Mouse (Mus musculus) left cerebral cortex, adult 2 months (tissue): ENCODE results near the gene Padi2. TPM values are rescaled to one million over a fixed set of nuclear protein-coding genes. Genes with fewer than 3 reads are reported as not detected.

Experiments used
- DNase-seq, 2 experiments: peaks; one replicate each; pipeline ENCODE4 v3.0.0; 2021 to 2022; ENCODE audit warnings: low spot score in 2 of 2, mixed read lengths in 1 of 2; ENCODE audit errors: extremely low spot score in 1 of 2
- H3K27ac ChIP-seq: fragments of 200-600 bp; 2 replicates; pipeline ENCODE4 v1.8.1; 2022
- H3K4me3 ChIP-seq: fragments of 200-600 bp; 2 replicates; pipeline ENCODE4 v1.8.1; 2022
- CTCF ChIP-seq: fragments of 200-600 bp; IDR thresholded peaks from 2 replicates; pipeline ENCODE4 v1.8.1; 2022; ENCODE audit warnings: antibody characterized with exemption, mild to moderate bottlenecking, moderate library complexity
- intact Hi-C: fragments of 180-260 bp; cut with DNase I; formaldehyde crosslinking; loops from one replicate; pipeline ENCODE4 v1.15.1; 2025
- total RNA-seq, 2 experiments: library from RNA; stranded (reverse); gene quantifications; 2 replicates each; pipeline ENCODE4 v1.2.3; 2021

Gene Padi2
- total RNA-seq, 2 experiments from 2014 or later: 10.2 to 11.6 TPM

- no peak overlapping the region for H3K4me3 ChIP-seq
- no peak for DNase-seq
- no peak overlapping the region for H3K27ac ChIP-seq
- no peak for TF ChIP-seq CTCF
- intact Hi-C loops: no loop called here
These were observed 45.9 kb downstream of the Padi2 start for GRCm38 (mm10) chr4:140951861-140952641.

DNA sequence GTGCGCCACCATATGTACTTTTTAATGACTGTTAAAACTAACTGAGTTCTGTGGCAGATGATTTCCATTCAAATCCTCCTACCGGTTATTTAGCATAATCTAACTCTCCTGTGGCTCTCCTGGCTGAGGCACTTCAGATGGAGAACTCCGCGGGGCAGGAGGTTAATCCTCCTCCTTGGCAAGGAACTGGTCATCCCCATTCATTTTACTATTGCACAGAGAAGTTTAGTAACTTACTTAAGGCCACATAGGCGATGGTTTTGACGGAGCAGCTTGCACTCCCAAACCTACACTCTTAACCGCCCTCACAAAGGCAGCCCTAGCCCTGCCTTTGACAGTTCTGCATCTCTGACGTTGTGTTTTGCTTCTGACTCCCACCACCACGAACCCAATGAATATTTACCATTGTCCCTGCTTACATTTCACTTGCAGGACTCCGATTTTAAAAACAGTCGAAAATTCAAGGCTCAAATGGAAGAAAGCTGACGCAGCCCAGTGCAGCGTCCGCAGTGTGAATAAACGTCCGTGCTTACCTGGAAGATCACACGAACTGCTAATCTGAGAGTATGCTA lies 51.1 kb downstream of the Padi2 start:
- Histone ChIP-seq H3K27ac (peak overlapping the region; percentile 93), H3K4me3 (peak overlapping the region; percentile 54)
- TF ChIP-seq CTCF: no peak
- intact Hi-C loops: loop anchor here (1.0 to 2.0 kb wide), 2 partner anchors 232 to 277 kb away; no protein-coding TSS in a partner anchor
- DNase-seq: no peak

- peak overlapping the region; percentile 93 for H3K27ac ChIP-seq
- intact Hi-C loops: loop anchor here (1.0 to 2.0 kb wide), 3 partner anchors 51 to 277 kb away; partner anchors contain the start of gene Padi2
- peak overlapping the region; percentile 54 for H3K4me3 ChIP-seq
- peak; percentile 80 to 83 for DNase-seq
- TF ChIP-seq CTCF: no peak; the same call in none of the 2 replicates
These were observed 51.6 kb downstream of the Padi2 start for GRCm38 (mm10) chr4:140957725-140958124.

GRCm38 (mm10) chr4:140958319-140958718 lies 52.2 kb downstream of the Padi2 start:
- no peak for TF ChIP-seq CTCF
- Histone ChIP-seq H3K4me3 (no peak overlapping the region), H3K27ac (peak overlapping the region; percentile 93)
- intact Hi-C loops: loop anchor here (1.0 kb wide), 1 partner anchor 52 kb away; the partner anchor contains the start of gene Padi2
- no peak for DNase-seq

DNA sequence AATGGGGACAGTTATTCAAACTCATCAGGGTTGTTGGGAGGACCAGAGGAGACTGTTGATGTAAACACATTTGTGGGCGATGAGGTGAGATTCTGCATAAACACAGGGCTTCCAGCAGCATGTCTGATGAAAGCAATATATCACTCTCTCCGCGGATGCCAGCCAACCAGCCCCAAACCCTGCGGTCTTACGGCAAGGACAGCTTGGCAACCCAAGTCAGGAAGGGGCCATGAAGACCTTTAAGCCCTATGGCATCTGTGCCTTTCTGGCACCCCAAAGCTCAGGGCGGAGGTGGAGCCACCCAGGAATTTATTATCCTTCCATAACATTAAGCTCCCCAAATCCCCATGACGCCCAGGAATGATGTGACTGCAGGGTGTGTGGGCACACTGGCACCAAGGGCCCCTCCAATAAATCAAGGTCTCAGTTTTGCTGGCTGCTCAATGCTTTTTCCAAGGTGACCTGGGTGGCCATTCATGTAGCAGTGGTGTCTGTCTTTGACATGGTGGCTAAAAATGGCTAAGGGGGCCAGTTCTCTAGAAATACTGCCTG lies 53.1 kb downstream of the Padi2 start:
- Histone ChIP-seq H3K27ac (no peak overlapping the region), H3K4me3 (no peak overlapping the region)
- no peak for TF ChIP-seq CTCF
- intact Hi-C loops: no loop called here
- DNase-seq: no peak

DNA sequence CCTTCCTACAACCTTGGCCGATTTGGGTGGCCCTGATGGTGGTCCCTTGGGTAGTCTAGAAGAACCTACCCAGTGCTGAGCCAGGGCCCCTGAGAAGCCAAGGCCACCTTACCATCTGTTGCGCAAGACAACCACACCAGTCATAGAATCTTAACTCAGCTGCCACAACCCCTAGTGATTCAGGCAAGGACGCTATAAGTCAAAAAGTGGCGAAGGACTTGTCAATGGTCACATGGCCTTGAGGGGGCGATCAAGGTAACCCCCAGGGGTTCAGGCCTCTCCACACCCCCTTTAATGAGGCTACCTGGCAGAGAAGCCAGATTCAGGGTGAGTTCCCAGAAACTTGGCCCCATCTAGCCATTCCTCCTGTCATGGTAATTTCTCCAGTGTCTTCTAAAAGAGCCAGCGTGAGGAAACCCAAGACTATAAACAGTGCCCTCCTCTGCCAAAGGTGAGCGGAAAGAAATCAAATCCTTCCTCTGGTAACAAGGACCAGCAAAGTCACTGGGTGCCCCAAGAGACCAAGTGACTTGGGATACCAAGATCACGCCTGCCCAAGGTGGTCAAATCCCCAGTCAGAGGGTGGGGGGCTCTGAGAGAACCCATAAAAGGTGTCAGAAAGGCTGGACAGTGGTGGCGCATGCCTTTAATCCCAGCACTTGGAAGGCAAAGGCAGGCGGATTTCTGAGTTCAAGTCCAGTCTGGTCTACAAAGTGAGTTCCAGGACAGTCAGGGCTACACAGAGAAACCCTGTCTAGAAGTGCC lies 53.8 kb downstream of the Padi2 start:
- no peak overlapping the region for H3K27ac ChIP-seq
- intact Hi-C loops: loop anchor here (5.0 kb wide), 1 partner anchor 248 kb away; no protein-coding TSS in a partner anchor
- no peak for DNase-seq
- no peak for TF ChIP-seq CTCF
- no peak overlapping the region for H3K4me3 ChIP-seq

DNA sequence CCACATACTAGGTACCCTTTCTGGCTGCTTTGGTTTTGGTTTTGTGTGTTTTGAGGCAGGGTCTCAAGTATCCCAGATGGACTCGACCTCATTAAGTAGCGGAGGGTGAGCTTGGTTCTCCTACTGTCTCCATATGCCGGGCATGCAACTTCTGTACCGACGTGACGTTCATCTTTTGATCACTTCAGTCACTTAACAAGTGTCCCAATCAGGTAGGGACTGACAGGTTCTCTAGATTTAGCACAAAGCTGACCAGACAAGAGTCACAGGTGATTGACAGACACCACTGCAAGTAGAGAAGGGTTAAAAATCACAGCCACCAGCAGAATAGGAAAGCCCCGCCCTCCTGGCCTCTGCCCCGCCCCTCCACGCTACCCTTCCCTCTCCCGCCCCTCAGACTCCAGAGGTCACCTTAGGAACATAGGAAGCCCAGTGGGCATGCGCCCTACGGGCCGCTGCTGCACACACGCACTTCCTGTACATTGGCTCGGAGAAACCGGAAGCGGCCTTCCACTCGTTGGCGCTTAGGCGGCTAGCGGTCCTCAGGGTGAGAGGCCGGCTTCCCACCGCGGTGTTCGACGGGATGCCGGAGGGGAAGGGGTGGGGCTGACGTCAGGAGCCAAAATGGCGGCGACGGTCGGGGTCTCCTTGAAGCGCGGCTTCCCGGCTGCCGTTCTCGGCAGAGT lies 54.8 kb downstream of the Padi2 start, which contains the start of gene Sdhb:
TSS of gene Sdhb (plus strand) at position 423 of the 686 bp plus-strand sequence.
- intact Hi-C loops: loop anchor here (5.0 kb wide), 1 partner anchor 249 kb away; no protein-coding TSS in a partner anchor
- TF ChIP-seq CTCF: no peak
- DNase-seq: peak; percentile 94 to 96
- peak within 1 kb of the TSS; percentile 90 for H3K4me3 ChIP-seq
- H3K27ac ChIP-seq: peak within 1 kb of the TSS; percentile 99

DNA sequence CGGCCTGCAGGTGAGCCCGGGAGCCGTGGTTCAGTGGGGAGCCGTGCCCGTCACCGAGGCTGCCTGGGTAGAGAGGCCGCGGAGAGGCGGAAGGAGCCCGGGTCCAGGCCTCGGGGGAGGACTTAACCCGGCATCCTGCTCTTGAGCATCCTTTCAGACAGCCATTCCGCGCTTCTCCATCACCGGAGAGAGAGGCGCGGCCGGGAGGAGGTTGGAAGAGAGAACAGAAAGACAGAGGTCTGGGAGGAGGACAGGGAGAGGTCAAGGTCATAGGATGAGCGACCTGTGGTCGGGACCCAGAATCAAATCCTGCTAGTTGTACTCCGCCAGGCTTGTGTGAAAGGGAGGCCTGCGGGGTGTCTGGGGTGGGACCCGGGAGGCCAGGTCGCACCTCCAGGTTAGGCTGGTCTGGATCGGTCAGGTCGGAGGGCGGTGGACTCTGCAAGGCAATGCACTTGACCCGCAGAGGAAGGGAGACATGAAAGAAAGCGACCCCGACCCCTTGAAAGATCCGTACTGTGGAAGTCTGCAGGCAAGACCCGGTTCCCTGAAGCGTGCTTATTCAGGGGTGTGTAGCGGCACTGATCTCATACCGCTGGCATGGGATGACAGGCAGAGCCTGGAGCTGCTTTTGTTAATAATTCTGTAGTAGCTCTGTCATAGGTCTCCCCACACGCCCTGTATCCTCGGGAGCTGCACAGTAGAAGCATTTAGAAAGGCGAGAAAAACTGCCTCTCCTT lies 55.5 kb downstream of the Padi2 start:
- DNase-seq: no peak
- Histone ChIP-seq H3K4me3 (peak overlapping the region; percentile 90), H3K27ac (peak overlapping the region; percentile 99)
- intact Hi-C loops: loop anchor here (5.0 kb wide), 1 partner anchor 249 kb away; no protein-coding TSS in a partner anchor
- TF ChIP-seq CTCF: no peak

DNA sequence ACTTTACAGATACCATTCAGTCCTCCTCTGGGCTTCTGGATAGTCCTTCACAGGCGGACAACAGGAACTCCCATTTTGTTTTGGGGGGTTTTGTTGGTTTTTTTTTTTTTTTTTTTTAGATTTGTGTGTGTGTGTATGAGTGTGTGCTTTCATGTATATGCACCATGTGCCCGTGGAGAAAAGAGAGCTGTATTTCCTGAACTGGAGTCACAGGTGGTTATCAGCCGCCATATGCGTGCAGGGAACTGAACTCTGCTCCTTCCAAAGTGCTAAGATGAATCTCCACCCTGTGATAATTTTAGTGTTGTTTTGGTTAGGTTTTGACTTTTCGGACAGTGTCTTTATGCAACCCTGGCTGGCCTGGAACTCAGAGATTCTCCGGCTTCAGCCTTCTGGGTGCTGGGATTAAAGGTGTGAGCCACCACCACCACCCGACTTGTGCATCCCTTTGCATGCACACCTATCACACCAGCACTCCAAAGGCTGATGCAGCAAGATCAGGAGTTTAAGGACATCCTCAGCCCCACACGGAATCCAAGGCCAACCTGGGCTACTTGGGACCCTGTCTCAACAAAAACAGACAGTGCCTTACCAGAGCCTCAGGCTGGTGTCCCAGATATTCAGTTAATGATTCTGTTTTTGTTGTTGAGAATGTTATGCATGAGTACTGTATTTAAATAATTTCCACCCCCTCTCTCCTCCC lies 56.2 kb downstream of the Padi2 start:
- peak overlapping the region; percentile 99; the same call in 1 of the 2 replicates for H3K27ac ChIP-seq
- intact Hi-C loops: loop anchor here (5.0 kb wide), 1 partner anchor 250 kb away; no protein-coding TSS in a partner anchor
- peak overlapping the region; percentile 90 for H3K4me3 ChIP-seq
- TF ChIP-seq CTCF: no peak
- DNase-seq: no peak

DNA sequence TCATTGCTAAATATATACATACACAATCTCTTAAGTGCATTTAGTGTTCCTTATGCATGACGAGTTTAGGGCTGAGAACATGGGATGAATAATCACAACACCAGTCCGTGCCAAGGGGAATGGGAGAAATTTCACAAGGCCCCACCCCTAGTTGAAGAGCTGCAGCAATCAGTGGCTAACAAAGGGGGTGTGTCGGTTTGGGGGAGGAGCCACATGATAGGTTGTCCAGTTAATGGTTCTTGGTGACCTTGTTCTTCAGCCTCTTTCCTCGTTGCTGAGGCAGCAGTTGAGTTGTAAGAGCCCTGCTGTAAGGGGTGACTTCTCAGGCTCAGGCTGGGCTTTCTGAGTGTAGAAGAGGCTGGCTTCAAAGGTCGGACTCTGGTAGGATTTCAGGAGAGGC lies 56.8 kb downstream of the Padi2 start:
- TF ChIP-seq CTCF: no peak
- no peak for DNase-seq
- intact Hi-C loops: loop anchor here (5.0 kb wide), 1 partner anchor 251 kb away; no protein-coding TSS in a partner anchor
- H3K4me3 ChIP-seq: peak overlapping the region; percentile 90
- peak overlapping the region; percentile 67 for H3K27ac ChIP-seq
